Mouse (Mus musculus) natural killer cell, adult 2 months (primary cell): ENCODE measurements around the gene Tmem127.
"Not testable (repeated sequence)": the region's sequence is repeated elsewhere in the genome, so short reads cannot be mapped to it uniquely, and the experiment has no call there.

ENCODE experiments used
- DNase-seq, 2 experiments: peaks; one replicate each; pipeline ENCODE4 v3.0.0; 2022; ENCODE audit warnings: low spot score in 2 of 2

Gene Tmem127

GRCm38 (mm10) chr2:127267854-127268253 is 20.1 kb downstream of the Tmem127 start:
- DNase-seq, result no peak

GRCm38 (mm10) chr2:127269491-127270299 is 22.0 kb downstream of the Tmem127 start, which contains the start of gene Stard7:
Gene Stard7, plus strand, starts transcription at chr2:127270218.
- DNase-seq, result peak; percentile 95 to 96

- DNase-seq, result peak; percentile 80 to 84
These were observed 22.8 kb downstream of the Tmem127 start for GRCm38 (mm10) chr2:127270300-127271041.

- DNase-seq, result no peak
These were observed 23.4 kb downstream of the Tmem127 start for GRCm38 (mm10) chr2:127271042-127271515.

GRCm38 (mm10) chr2:127272049-127272448 is 24.3 kb downstream of the Tmem127 start:
- DNase-seq, result not testable (repeated sequence)

- DNase-seq, result no peak
These were observed 25.1 kb downstream of the Tmem127 start for GRCm38 (mm10) chr2:127272806-127273205.

- no peak for DNase-seq
These were observed 26.9 kb downstream of the Tmem127 start for GRCm38 (mm10) chr2:127274590-127274989.

GRCm38 (mm10) chr2:127275551-127276320 is 28.0 kb downstream of the Tmem127 start:
- no peak for DNase-seq

GRCm38 (mm10) chr2:127278162-127278561 is 30.5 kb downstream of the Tmem127 start:
- no peak for DNase-seq

- DNase-seq, result no peak
These were observed 44.5 kb downstream of the Tmem127 start for GRCm38 (mm10) chr2:127292250-127292649.

GRCm38 (mm10) chr2:127297001-127297805 is 49.5 kb downstream of the Tmem127 start:
- DNase-seq, result no peak

GRCm38 (mm10) chr2:127298056-127298455 is 50.3 kb downstream of the Tmem127 start:
- DNase-seq, result no peak

GRCm38 (mm10) chr2:127300701-127301100 is 53.0 kb downstream of the Tmem127 start:
- DNase-seq, result no peak

- no peak for DNase-seq
These were observed 54.2 kb downstream of the Tmem127 start for GRCm38 (mm10) chr2:127301883-127302282.

GRCm38 (mm10) chr2:127304192-127304591 is 56.5 kb downstream of the Tmem127 start:
- not testable (repeated sequence) for DNase-seq

- DNase-seq, result no peak
These were observed 57.0 kb downstream of the Tmem127 start for GRCm38 (mm10) chr2:127304609-127305210.

GRCm38 (mm10) chr2:127306123-127306522 is 58.4 kb downstream of the Tmem127 start:
- no peak for DNase-seq

- DNase-seq, result no peak
These were observed 59.5 kb downstream of the Tmem127 start for GRCm38 (mm10) chr2:127307179-127307578.

- DNase-seq, result peak in 1 of 2 experiments; percentile 43
These were observed 61.0 kb downstream of the Tmem127 start for GRCm38 (mm10) chr2:127308660-127309059.

- no peak for DNase-seq
These were observed 62.5 kb downstream of the Tmem127 start for GRCm38 (mm10) chr2:127310246-127310645.

GRCm38 (mm10) chr2:127310685-127311084 is 63.0 kb downstream of the Tmem127 start:
- no peak for DNase-seq
